Comparison of ENCODE assay signal across 8 mouse cellular contexts in genomic region chr17:29887881-29888826, GRCm38 (mm10).
A peak's percentile ranks its signal among the peaks of the same experiment; 100 is the strongest.
DNase-seq lines count a peak whose midpoint lies in the region; ATAC-seq and TF ChIP-seq lines count a peak whose summit lies in the region.

No protein-coding gene starts in this region.

- ATAC-seq in liver, embryonic 15.5 days (ENCODE audit: insufficient read depth) = peak; percentile 40
- no peak for ATAC-seq in megakaryocyte-erythroid progenitor cell, adult 5-6 weeks (replicated peaks; ENCODE audit: low FRiP score, low TSS enrichment, poor library complexity, severe bottlenecking)

- H3K4me2 ChIP-seq in liver, embryonic 15.5 days = peak overlapping the region; percentile 90

- WGBS in heart, embryonic 10.5 days = under 1% methylated on average over 85 of the region's 93 CpGs
- under 1% methylated on average over 93 of the region's 93 CpGs for WGBS in liver, embryonic 15.5 days (ENCODE audit: insufficient replicate concordance)

- H3K9me3 ChIP-seq in ES-E14 (ENCODE audit: control insufficient read depth, insufficient read depth, low read depth, low read length) = no peaks in the 10 kb centered on the region
- H3K9me3 ChIP-seq in heart, embryonic 10.5 days = no peaks in the 10 kb centered on the region
- no peaks in the 10 kb centered on the region for H3K9me3 ChIP-seq in liver, embryonic 15.5 days (replicated peaks)

- H3K27me3 ChIP-seq in heart, embryonic 10.5 days (ENCODE audit: insufficient read depth, poor library complexity, severe bottlenecking) = peaks cover 84% of the 10 kb centered on the region
- peaks cover 90% of the 10 kb centered on the region for H3K27me3 ChIP-seq in liver, embryonic 15.5 days

- H3K9ac ChIP-seq in ES-E14 (ENCODE audit: insufficient read depth, low read depth, low read length, poor library complexity, severe bottlenecking) = peak overlapping the region; percentile 52
- H3K9ac ChIP-seq in liver, embryonic 15.5 days = peak overlapping the region; percentile 59

- H3K4me1 ChIP-seq in ES-E14 (ENCODE audit: control insufficient read depth in 2 of 2, insufficient read depth in 2 of 2, low read length in 2 of 2, poor library complexity in 1 of 2) = peaks cover 0 to 10% of the 10 kb centered on the region in 2 experiments; a peak in 2 of 4 replicates
- H3K4me1 ChIP-seq in heart, embryonic 10.5 days = peaks cover 40% of the 10 kb centered on the region
- H3K4me1 ChIP-seq in liver, embryonic 15.5 days (replicated peaks) = peaks cover 52% of the 10 kb centered on the region

- H3K4me3 ChIP-seq in ES-E14 (ENCODE audit: insufficient read depth in 1 of 2, low read depth in 1 of 2, low read length in 2 of 2, poor library complexity in 1 of 2, severe bottlenecking in 1 of 2) = peak overlapping the region; percentile 61 to 74
- peak overlapping the region; percentile 74 for H3K4me3 ChIP-seq in heart, embryonic 10.5 days
- peak overlapping the region; percentile 65 for H3K4me3 ChIP-seq in liver, embryonic 15.5 days (replicated peaks)

- peak; percentile 30 for DNase-seq in CD4-positive helper T cell, adult 2 months (ENCODE audit: low read depth, low spot score)
- peak; percentile 45 for DNase-seq in ES-E14 (ENCODE audit: low read depth, low spot score)
- DNase-seq in embryo, embryonic 10 days (ENCODE audit: low spot score) = peak; percentile 71
- DNase-seq in heart, embryonic 10.5 days (ENCODE audit: low spot score) = no peak
- DNase-seq in kidney, postnatal 10 days = peak; percentile 73
- peak; percentile 28 for DNase-seq in retina, postnatal 7 days (ENCODE audit: low read depth, low spot score)

- in situ Hi-C loops in ES-E14 (cut with MboI; ENCODE audit: low sequenced_read_pairs in 2 of 2, unreplicated experiment in 2 of 2) = loop anchor here in 1 of 2 experiments (10.0 kb wide), 1 partner anchor 113 kb away; no protein-coding TSS in a partner anchor

- H3K36me3 ChIP-seq in ES-E14 (ENCODE audit: control insufficient read depth, insufficient read depth, low read length, poor library complexity, severe bottlenecking) = no peaks in the 10 kb centered on the region
- no peaks in the 10 kb centered on the region for H3K36me3 ChIP-seq in heart, embryonic 10.5 days
- H3K36me3 ChIP-seq in liver, embryonic 15.5 days (replicated peaks) = no peaks in the 10 kb centered on the region

- no peak overlapping the region for H3K27ac ChIP-seq in ES-E14 (ENCODE audit: insufficient read depth, low read depth, low read length, poor library complexity, severe bottlenecking)
- H3K27ac ChIP-seq in heart, embryonic 10.5 days = peak overlapping the region; percentile 81
- H3K27ac ChIP-seq in liver, embryonic 15.5 days (replicated peaks) = peak overlapping the region; percentile 3; the same call in 1 of the 2 replicates

TF ChIP-seq in ES-E14, 5 proteins besides CTCF, POLR2A, EP300 and RAD21:
- no peak for TF ChIP-seq MAFK (IDR thresholded peaks at IDR 0.05; ENCODE audit: insufficient read depth, low read depth, low read length)
- no peak for TF ChIP-seq ZC3H11A (IDR thresholded peaks at IDR 0.05; ENCODE audit: borderline replicate concordance, low read depth, low read length)
- TF ChIP-seq ZNF384 (IDR thresholded peaks at IDR 0.05; ENCODE audit: low read depth, low read length) = no peak
- no peak for TF ChIP-seq CHD2 (IDR thresholded peaks at IDR 0.05; ENCODE audit: low read depth, low read length)
- TF ChIP-seq HCFC1 (IDR thresholded peaks at IDR 0.05; ENCODE audit: borderline replicate concordance, insufficient read depth, low read length) = no peak
